Mouse (Mus musculus) embryonic facial prominence, embryonic 13.5 days (tissue): ENCODE data around the gene Pcif1. TPM values are rescaled to one million over a fixed set of nuclear protein-coding genes. Genes with fewer than 3 reads are reported as not detected.

Source experiments
- ATAC-seq: fragments of 200-750 bp; cut with Nextera tagmentation; 2 replicates; pipeline ENCODE4 v1.8.0; 2017; ENCODE audit warnings: low read depth; ENCODE audit not compliant: insufficient number of reproducible peaks, insufficient read depth, low FRiP score, low TSS enrichment
- H3K27ac ChIP-seq: fragments of 300-500 bp; sonication (generic); 2 replicates; pipeline ENCODE4 v1.5.1; 2015; ENCODE audit warnings: moderate library complexity, mild to moderate bottlenecking, inconsistent platforms
- H3K27me3 ChIP-seq: fragments of 300-500 bp; sonication (generic); 2 replicates; pipeline ENCODE4 v1.6.1; 2015; ENCODE audit warnings: mild to moderate bottlenecking, inconsistent platforms
- H3K36me3 ChIP-seq: fragments of 300-500 bp; sonication (generic); 2 replicates; pipeline ENCODE4 v1.6.1; 2015; ENCODE audit warnings: mild to moderate bottlenecking, inconsistent platforms
- H3K4me1 ChIP-seq: fragments of 300-500 bp; sonication (generic); 2 replicates; pipeline ENCODE4 v1.6.1; 2015; ENCODE audit warnings: inconsistent platforms
- H3K4me2 ChIP-seq: fragments of 300-500 bp; sonication (generic); 2 replicates; pipeline ENCODE4 v1.6.1; 2015; ENCODE audit warnings: moderate library complexity, mild to moderate bottlenecking, inconsistent platforms
- H3K4me3 ChIP-seq: fragments of 300-500 bp; sonication (generic); 2 replicates; pipeline ENCODE4 v1.5.1; 2015; ENCODE audit warnings: mild to moderate bottlenecking, inconsistent platforms
- H3K9ac ChIP-seq: fragments of 300-500 bp; sonication (generic); 2 replicates; pipeline ENCODE4 v1.6.1; 2015; ENCODE audit warnings: mild to moderate bottlenecking, inconsistent platforms
- H3K9me3 ChIP-seq: fragments of 300-500 bp; sonication (generic); 2 replicates; pipeline ENCODE4 v1.6.1; 2016; ENCODE audit warnings: inconsistent platforms
- WGBS: fragments of 180-500 bp; shearing (Covaris S2); methylation state at CpG from one replicate; pipeline ENCODE4 v1.1.7; 2015; ENCODE audit warnings: mixed read lengths; 5-methylcytosine and 5-hydroxymethylcytosine counted together
- polyA plus RNA-seq: library from polyadenylated mRNA; unstranded; fragments of >200 nt; fragmentation: Nextera tagmentation; extraction: Ambion mirVana; gene quantifications from 2 replicates; pipeline ENCODE4 v1.2.1, GENCODE M21; 2015

The Pcif1 gene
- polyA plus RNA-seq, 1 experiment from 2014 or later = 78.4 TPM

GRCm38 (mm10) chr2:164899034-164899433 is 19.9 kb downstream of the Pcif1 start:
- no peak overlapping the region for H3K27ac ChIP-seq
- no peak overlapping the region for H3K4me3 ChIP-seq
- no peak for ATAC-seq
- H3K4me2 ChIP-seq = no peak overlapping the region
- H3K36me3 ChIP-seq = peaks cover 100% of the 10 kb centered on the region
- no peaks in the 10 kb centered on the region for H3K27me3 ChIP-seq
- WGBS = 92% methylated on average over 15 of the region's 15 CpGs
- H3K9ac ChIP-seq = no peak overlapping the region
- no peaks in the 10 kb centered on the region for H3K9me3 ChIP-seq
- H3K4me1 ChIP-seq = no peaks in the 10 kb centered on the region

GRCm38 (mm10) chr2:164899723-164900459 is 20.8 kb downstream of the Pcif1 start:
- Histone ChIP-seq H3K36me3 (peaks cover 100% of the 10 kb centered on the region), H3K9ac (no peak overlapping the region), H3K9me3 (no peaks in the 10 kb centered on the region), H3K4me1 (no peaks in the 10 kb centered on the region), H3K27ac (no peak overlapping the region), H3K4me2 (no peak overlapping the region), H3K27me3 (no peaks in the 10 kb centered on the region), H3K4me3 (no peak overlapping the region)
- ATAC-seq = no peak
- 89% methylated on average over 16 of the region's 16 CpGs for WGBS

GRCm38 (mm10) chr2:164901380-164901779 is 22.3 kb downstream of the Pcif1 start:
- H3K36me3 ChIP-seq = peaks cover 100% of the 10 kb centered on the region

DNA sequence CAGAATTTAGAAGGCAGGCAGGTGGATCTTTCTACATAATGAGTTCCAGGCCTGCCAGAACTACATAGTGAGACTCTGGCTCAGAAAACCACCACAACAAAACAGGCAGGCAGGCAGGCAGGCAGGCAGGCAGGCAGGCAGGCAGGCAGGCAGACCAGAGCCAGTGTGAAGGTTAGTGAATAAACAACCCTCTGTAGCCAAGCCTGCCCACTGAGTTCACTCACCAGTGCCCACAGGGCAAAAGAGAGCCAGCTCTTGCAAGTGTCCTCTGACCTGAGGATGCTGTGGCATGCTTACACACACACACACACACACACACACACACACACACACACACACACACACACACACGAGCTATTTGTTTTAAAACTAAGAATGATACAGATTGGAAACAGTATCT is 24.4 kb downstream of the Pcif1 start:
- Histone ChIP-seq H3K36me3 (peaks cover 100% of the 10 kb centered on the region), H3K9me3 (peaks cover 9% of the 10 kb centered on the region), H3K4me3 (no peak overlapping the region), H3K27ac (no peak overlapping the region), H3K27me3 (no peaks in the 10 kb centered on the region), H3K9ac (no peak overlapping the region), H3K4me1 (no peaks in the 10 kb centered on the region), H3K4me2 (no peak overlapping the region)
- 78% methylated on average over 1 of the region's 1 CpGs for WGBS
- no peak for ATAC-seq

More at GRCm38 (mm10) chr2:164901380-164901779, 22.3 kb downstream of the Pcif1 start:
- no peak for ATAC-seq
- Histone ChIP-seq H3K27me3 (no peaks in the 10 kb centered on the region), H3K9me3 (peaks cover 5% of the 10 kb centered on the region), H3K4me2 (no peak overlapping the region), H3K4me3 (no peak overlapping the region), H3K27ac (no peak overlapping the region), H3K9ac (no peak overlapping the region), H3K4me1 (no peaks in the 10 kb centered on the region)
- WGBS = 91% methylated on average over 13 of the region's 13 CpGs

DNA sequence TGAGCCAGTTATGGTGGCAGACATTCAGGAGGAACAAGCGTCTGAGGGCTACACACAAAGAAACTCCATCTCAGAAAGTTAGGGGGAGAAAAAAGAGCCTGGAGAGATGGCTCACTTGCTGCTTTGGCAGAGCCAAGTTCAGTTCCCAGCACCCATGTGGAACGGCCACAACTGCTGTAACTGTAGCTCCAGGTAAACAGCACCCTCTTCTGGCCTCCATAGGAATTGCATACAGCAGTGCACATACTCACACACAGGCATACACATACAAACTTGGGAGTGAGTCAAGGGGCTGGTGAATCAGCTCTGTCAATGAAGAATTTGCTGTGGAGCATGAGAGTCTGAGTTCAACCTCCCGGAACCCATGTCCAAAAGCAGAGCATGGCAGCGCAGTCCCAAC is 27.0 kb downstream of the Pcif1 start:
- Histone ChIP-seq H3K9me3 (peaks cover 9% of the 10 kb centered on the region), H3K36me3 (peaks cover 85% of the 10 kb centered on the region), H3K9ac (no peak overlapping the region), H3K4me3 (no peak overlapping the region), H3K27ac (no peak overlapping the region), H3K4me1 (peaks cover 15% of the 10 kb centered on the region), H3K27me3 (no peaks in the 10 kb centered on the region), H3K4me2 (no peak overlapping the region)
- no peak for ATAC-seq
- WGBS = 100% methylated on average over 4 of the region's 4 CpGs

DNA sequence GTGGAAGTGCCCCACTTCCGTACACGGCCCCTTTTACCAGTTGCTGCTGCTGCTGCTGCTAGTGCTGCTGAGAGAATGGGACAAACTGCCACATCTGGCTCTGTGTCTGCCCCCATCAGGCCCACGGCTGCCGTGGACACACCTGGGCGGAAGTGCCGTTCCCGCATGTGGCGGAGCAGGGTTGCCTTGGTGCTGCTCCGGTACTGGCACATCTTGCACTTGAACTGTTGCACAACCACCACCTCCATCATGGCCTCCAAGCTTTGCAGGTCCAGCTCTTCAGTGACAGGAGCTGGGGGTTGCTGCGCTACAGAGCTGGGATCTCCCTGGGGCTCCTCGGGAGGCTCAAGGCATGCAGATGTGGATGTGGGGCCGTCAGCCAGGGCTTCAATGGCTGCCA is 28.4 kb downstream of the Pcif1 start:
- Histone ChIP-seq H3K4me1 (peaks cover 21% of the 10 kb centered on the region), H3K4me2 (no peak overlapping the region), H3K9ac (no peak overlapping the region), H3K36me3 (peaks cover 71% of the 10 kb centered on the region), H3K4me3 (no peak overlapping the region), H3K27me3 (no peaks in the 10 kb centered on the region), H3K27ac (no peak overlapping the region), H3K9me3 (peaks cover 9% of the 10 kb centered on the region)
- 96% methylated on average over 12 of the region's 12 CpGs for WGBS
- ATAC-seq = no peak

DNA sequence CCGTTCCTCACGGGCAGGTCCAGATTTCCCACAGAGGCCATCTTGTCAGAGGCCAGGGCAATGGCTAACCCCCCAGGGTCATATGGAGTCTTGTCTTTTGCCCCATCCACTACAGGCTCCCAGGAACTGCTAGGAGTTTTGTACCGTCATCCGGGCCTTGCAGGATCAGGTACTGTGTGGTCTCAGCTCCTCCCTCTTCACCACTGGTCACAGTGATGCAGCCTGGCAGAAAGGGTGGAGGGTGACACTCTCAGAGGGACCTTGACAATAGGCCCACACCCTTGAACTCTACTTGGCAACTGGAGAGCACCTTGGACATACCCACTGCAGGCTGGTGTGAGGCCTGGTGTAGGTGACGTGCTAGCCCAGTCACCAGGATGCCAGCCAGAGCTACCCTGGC is 28.9 kb downstream of the Pcif1 start:
- no peak overlapping the region for H3K9ac ChIP-seq
- H3K27ac ChIP-seq = no peak overlapping the region
- no peaks in the 10 kb centered on the region for H3K27me3 ChIP-seq
- H3K9me3 ChIP-seq = peaks cover 9% of the 10 kb centered on the region
- H3K4me3 ChIP-seq = no peak overlapping the region
- no peak overlapping the region for H3K4me2 ChIP-seq
- 97% methylated on average over 5 of the region's 5 CpGs for WGBS
- peaks cover 66% of the 10 kb centered on the region for H3K36me3 ChIP-seq
- no peak for ATAC-seq
- H3K4me1 ChIP-seq = peaks cover 21% of the 10 kb centered on the region

GRCm38 (mm10) chr2:164909100-164909499 is 30.0 kb downstream of the Pcif1 start:
- Histone ChIP-seq H3K9ac (peak overlapping the region; percentile 92), H3K9me3 (peaks cover 9% of the 10 kb centered on the region), H3K27ac (no peak overlapping the region)

GRCm38 (mm10) chr2:164909542-164909941 is 30.4 kb downstream of the Pcif1 start:
- peaks cover 9% of the 10 kb centered on the region for H3K9me3 ChIP-seq
- H3K4me1 ChIP-seq = peaks cover 21% of the 10 kb centered on the region
- peak overlapping the region; percentile 91 for H3K4me3 ChIP-seq
- WGBS = 72% methylated on average over 1 of the region's 1 CpGs
- peak overlapping the region; percentile 92 for H3K9ac ChIP-seq
- H3K4me2 ChIP-seq = peak overlapping the region; percentile 88
- H3K27me3 ChIP-seq = no peaks in the 10 kb centered on the region
- no peak overlapping the region for H3K27ac ChIP-seq
- ATAC-seq = no peak
- peaks cover 50% of the 10 kb centered on the region for H3K36me3 ChIP-seq

More at GRCm38 (mm10) chr2:164909100-164909499, 30.0 kb downstream of the Pcif1 start:
- Histone ChIP-seq H3K4me1 (peaks cover 21% of the 10 kb centered on the region), H3K36me3 (peaks cover 55% of the 10 kb centered on the region), H3K27me3 (no peaks in the 10 kb centered on the region), H3K4me3 (no peak overlapping the region), H3K4me2 (peak overlapping the region; percentile 88; the same call in 1 of the 2 replicates)
- ATAC-seq = no peak
- 85% methylated on average over 3 of the region's 3 CpGs for WGBS

GRCm38 (mm10) chr2:164910360-164911061 is 31.4 kb downstream of the Pcif1 start:
- H3K9ac ChIP-seq = peak overlapping the region; percentile 92
- H3K4me2 ChIP-seq = peak overlapping the region; percentile 88
- H3K4me1 ChIP-seq = peaks cover 21% of the 10 kb centered on the region
- no peaks in the 10 kb centered on the region for H3K27me3 ChIP-seq
- peak overlapping the region; percentile 98 for H3K27ac ChIP-seq
- peak overlapping the region; percentile 91 for H3K4me3 ChIP-seq
- 5% methylated on average over 37 of the region's 37 CpGs for WGBS
- no peak; the same call in 1 of the 2 replicates for ATAC-seq
- peaks cover 41% of the 10 kb centered on the region for H3K36me3 ChIP-seq
- H3K9me3 ChIP-seq = peaks cover 9% of the 10 kb centered on the region

- H3K27ac ChIP-seq = peak within 1 kb of the TSS; percentile 98
- under 1% methylated on average over 87 of the region's 91 CpGs for WGBS
These were observed 32.3 kb downstream of the Pcif1 start, which contains the start of gene Zfp335 for GRCm38 (mm10) chr2:164911086-164912048. Gene Zfp335 (minus strand): TSS chr2:164911757.

More at GRCm38 (mm10) chr2:164911086-164912048, 32.3 kb downstream of the Pcif1 start, which contains the start of gene Zfp335:
- H3K4me2 ChIP-seq = peak within 1 kb of the TSS; percentile 88
- peaks cover 4% of the 10 kb centered on the region for H3K9me3 ChIP-seq
- H3K4me1 ChIP-seq = peaks cover 21% of the 10 kb centered on the region
- peaks cover 32% of the 10 kb centered on the region for H3K36me3 ChIP-seq
- peak within 1 kb of the TSS; percentile 91 for H3K4me3 ChIP-seq
- peak; percentile 78 for ATAC-seq
- peak within 1 kb of the TSS; percentile 92 for H3K9ac ChIP-seq
- no peaks in the 10 kb centered on the region for H3K27me3 ChIP-seq
